Mouse (Mus musculus): Measurements from ENCODE around the gene Cd300lg. TPM values are rescaled to one million over a fixed set of nuclear protein-coding genes. Genes with fewer than 3 reads are reported as not detected.

The Cd300lg gene
- total RNA-seq, 2 experiments from 2014 or later = 17.6 to 18.9 TPM

DNA sequence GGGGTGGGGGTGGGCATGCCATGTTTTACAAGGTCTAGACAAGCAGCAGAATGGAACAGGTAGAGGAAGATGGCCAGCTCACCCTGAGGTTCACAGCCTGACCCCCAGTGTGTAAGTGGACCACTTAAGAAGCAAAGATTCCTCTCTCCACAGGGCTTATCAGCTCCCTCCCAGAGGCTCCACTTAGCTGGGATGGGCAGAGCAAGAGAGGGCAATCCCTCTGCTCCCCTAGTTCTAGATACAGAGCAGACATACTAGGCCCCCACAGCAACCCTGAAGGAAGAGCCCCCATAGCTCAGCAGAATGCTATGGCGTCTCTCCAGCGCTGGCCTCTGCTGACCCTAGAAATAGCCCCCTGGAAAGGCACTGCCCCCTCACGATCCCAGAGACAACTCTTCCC, 54.4 kb downstream of the Cd300lg start:
- no peak for DNase-seq
- H3K27ac ChIP-seq = no peak overlapping the region
- intact Hi-C loops (cut with DNase I) = no loop called here
- no peak overlapping the region for H3K4me3 ChIP-seq
- no peak for TF ChIP-seq CTCF (IDR thresholded peaks at IDR 0.05)

DNA sequence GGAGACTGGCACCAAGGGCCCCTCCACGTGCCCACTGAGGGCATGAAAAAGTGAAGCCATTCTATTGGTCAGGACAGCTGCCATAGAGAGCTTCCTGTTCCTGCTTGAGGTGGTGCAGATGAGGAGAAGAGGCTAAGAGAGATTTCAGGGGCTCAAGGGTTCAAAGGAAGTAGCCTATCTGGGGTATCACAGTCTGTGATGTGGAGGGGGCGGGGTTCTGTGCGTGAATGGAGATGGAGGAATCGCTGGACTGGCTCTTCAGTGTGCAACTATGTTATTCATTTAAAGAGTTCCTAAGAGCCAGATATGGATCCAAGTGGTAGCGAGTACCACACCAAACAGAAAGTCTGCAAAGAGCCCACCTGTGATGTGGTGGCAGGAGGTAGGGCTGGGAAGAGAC, 55.1 kb downstream of the Cd300lg start:
- DNase-seq = no peak
- H3K27ac ChIP-seq = no peak overlapping the region
- TF ChIP-seq CTCF (IDR thresholded peaks at IDR 0.05) = no peak
- intact Hi-C loops (cut with DNase I) = no loop called here
- no peak overlapping the region for H3K4me3 ChIP-seq

DNA sequence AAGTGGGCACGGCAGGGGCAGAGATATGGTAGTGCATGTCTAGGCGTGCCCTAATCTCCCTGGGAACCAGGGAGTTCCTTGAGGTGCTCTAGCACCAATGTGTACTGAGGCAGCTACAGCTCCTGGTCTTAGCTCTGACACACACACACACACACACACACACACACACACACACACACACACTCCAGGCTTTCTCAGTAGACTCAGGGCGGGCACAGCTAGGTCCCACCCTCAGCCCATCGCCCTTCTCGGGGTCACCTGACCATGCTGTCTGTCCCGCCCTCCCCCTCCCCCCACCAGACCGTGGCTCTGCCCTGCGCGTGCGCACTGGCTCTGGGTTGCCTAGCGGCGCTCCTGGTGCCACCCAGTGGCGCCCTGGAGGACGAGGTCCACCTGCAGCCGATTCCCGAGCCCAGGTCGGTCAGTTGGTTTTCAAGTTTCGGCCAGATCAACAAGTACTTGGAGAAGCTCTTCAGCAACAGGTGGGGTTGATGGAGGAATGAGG, 55.6 kb downstream of the Cd300lg start:
- intact Hi-C loops (cut with DNase I) = no loop called here
- H3K4me3 ChIP-seq = no peak overlapping the region
- peak; percentile 82 for DNase-seq

DNA sequence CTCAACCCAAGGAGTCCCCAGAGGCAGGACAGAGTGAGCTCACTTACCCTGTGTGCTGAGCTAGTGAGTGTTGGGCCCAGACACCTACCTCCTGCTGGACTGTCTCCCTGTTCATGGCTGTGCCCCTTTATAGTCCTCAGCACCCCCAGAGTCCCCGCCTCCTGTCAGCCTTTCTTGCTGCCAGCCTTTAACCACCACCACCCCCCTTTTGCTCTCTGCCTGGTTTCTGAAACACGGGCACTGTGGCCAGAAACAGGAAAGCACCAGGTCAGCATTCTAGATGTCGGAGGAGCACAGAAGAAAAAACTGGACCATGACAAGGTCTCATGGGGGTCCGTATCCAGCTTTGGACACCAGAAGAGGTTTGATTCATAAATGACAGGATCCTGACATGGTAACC, 59.9 kb downstream of the Cd300lg start, which contains the start of gene Ppy:
Gene Ppy (minus strand): TSS at position 101 of the 400 bp plus-strand sequence.
- DNase-seq = no peak
- no peak within 1 kb of the TSS for H3K4me3 ChIP-seq
- H3K27ac ChIP-seq = no peak within 1 kb of the TSS
- TF ChIP-seq CTCF (IDR thresholded peaks at IDR 0.05) = no peak
- intact Hi-C loops (cut with DNase I) = no loop called here

More for the DNA sequence above, 55.6 kb downstream of the Cd300lg start:
- peak; percentile 55 for TF ChIP-seq CTCF (IDR thresholded peaks at IDR 0.05)
- H3K27ac ChIP-seq = no peak overlapping the region

DNA sequence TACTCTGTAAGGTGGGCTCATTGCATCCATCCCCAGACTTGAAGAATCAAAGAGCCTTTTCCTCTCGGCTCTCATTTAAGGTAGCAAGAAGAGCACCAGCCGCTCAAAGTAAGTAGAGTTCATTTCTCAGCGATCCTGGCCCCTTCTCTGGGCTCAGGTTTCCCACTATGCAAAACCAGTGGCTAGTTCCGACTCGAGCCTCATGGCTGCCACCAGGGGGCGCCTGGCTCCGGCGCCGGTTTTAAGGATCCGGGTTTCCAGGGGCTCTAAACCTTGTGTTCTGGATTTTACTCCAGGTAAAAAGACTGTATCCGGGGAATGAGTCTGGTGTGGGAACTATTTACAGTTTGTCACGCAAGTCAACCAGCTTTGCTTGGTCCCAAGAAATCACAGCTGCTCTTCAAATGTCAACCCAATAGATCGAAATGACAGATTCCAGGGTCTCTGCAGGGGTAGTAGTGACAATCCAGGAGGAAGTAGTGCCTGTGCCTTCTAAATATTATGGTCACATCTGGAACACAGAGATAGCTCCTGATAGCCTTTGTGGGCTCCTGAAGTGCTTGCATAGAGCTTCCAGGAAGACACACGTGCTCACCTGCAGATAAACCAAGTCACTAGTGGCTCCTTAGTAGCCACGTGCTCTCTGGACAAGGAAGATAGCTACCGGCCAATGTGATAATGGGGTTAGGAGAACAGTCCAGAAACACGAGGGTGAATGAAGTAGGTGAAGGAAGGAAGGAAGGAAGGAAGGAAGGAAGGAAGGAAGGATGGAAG, 61.4 kb downstream of the Cd300lg start:
- TF ChIP-seq CTCF (IDR thresholded peaks at IDR 0.05) = peak; percentile 97
- DNase-seq = peak; percentile 77
- Histone ChIP-seq H3K27ac (no peak overlapping the region), H3K4me3 (no peak overlapping the region)
- intact Hi-C loops (cut with DNase I) = loop anchor here (1.0 to 2.0 kb wide), 2 partner anchors 36 to 165 kb away; no protein-coding TSS in a partner anchor

Other genes starting within 250 kb of the Cd300lg start
- 1 to 10 TPM; 1.1 to 4.7 TPM for gene Meox1, start 147.1 kb upstream of the Cd300lg start, total RNA-seq (2021)
- gene Sost, start 74.5 kb upstream of the Cd300lg start, total RNA-seq (2021) = not detected
- gene Cfap97d1, start 57.2 kb upstream of the Cd300lg start, total RNA-seq (2021) = not detected
- 100 to 1,000 TPM; 123 to 129 TPM for gene Dusp3, start 54.5 kb upstream of the Cd300lg start, total RNA-seq (2021)
- gene Mpp3, start 13.0 kb upstream of the Cd300lg start, total RNA-seq (2021) = 10 to 100 TPM; 19.4 to 34.7 TPM
- gene Mpp2, start 47.0 kb downstream of the Cd300lg start, total RNA-seq (2021) = 1 to 10 TPM; 1.2 TPM
- gene Ppy, start 59.8 kb downstream of the Cd300lg start, total RNA-seq (2021) = not detected
- gene Pyy, start 66.3 kb downstream of the Cd300lg start, total RNA-seq (2021) = not detected
- gene Nags, start 104.0 kb downstream of the Cd300lg start, total RNA-seq (2021) = not detected
- 10 to 100 TPM in 1 of 2 experiments, 1 to 10 TPM in 1; 9.8 to 10.2 TPM for gene Tmem101, start 114.9 kb downstream of the Cd300lg start, total RNA-seq (2021)
- gene Lsm12, start 143.8 kb downstream of the Cd300lg start, total RNA-seq (2021) = 100 to 1,000 TPM in 1 of 2 experiments, 10 to 100 TPM in 1; 95.3 to 106 TPM
- gene G6pc3, start 148.1 kb downstream of the Cd300lg start, total RNA-seq (2021) = 10 to 100 TPM; 50.3 to 53.0 TPM
- 10 to 100 TPM; 78.3 to 78.7 TPM for gene Hdac5, start 188.7 kb downstream of the Cd300lg start, total RNA-seq (2021)
- not detected for gene BC030867, start 207.4 kb downstream of the Cd300lg start, total RNA-seq (2021)
- gene Asb16, start 227.2 kb downstream of the Cd300lg start, total RNA-seq (2021) = 10 to 100 TPM; 78.2 to 80.4 TPM
- 10 to 100 TPM; 13.9 to 15.7 TPM for gene Tmub2, start 243.4 kb downstream of the Cd300lg start, total RNA-seq (2021)